Mouse (Mus musculus) hindbrain, embryonic 11.5 days (tissue): ENCODE results near the gene Sema5a. TPM values are rescaled to one million over a fixed set of nuclear protein-coding genes. Genes with fewer than 3 reads are reported as not detected.

Experiments
- ATAC-seq: fragments of 200-750 bp; cut with Nextera tagmentation; 2 replicates; pipeline ENCODE4 v1.8.0; 2017; ENCODE audit warnings: mild to moderate bottlenecking, moderate TSS enrichment, moderate library complexity; ENCODE audit not compliant: low FRiP score
- DNase-seq: peaks from one replicate; pipeline ENCODE4 v3.0.0-alpha.2; 2015; ENCODE audit warnings: low spot score
- H3K27ac ChIP-seq: fragments of 300-500 bp; sonication (generic); 2 replicates; pipeline ENCODE4 v1.5.1; 2014; ENCODE audit warnings: mild to moderate bottlenecking, low read depth, low read length
- H3K27me3 ChIP-seq: fragments of 300-500 bp; sonication (generic); 2 replicates; pipeline ENCODE4 v1.6.1; 2014; ENCODE audit warnings: mild to moderate bottlenecking, low read length, moderate library complexity, mixed read lengths; ENCODE audit not compliant: control insufficient read depth, insufficient read depth
- H3K36me3 ChIP-seq: fragments of 300-500 bp; sonication (generic); 2 replicates; pipeline ENCODE4 v1.6.1; 2014; ENCODE audit warnings: mild to moderate bottlenecking, low read length, moderate library complexity, mixed read lengths; ENCODE audit not compliant: control insufficient read depth, insufficient read depth
- H3K4me1 ChIP-seq: fragments of 300-500 bp; sonication (generic); replicated peaks from 2 replicates; pipeline ENCODE4 v1.6.1; 2014; ENCODE audit warnings: low read length, mixed read lengths; ENCODE audit not compliant: control insufficient read depth, insufficient read depth
- H3K4me2 ChIP-seq: fragments of 300-500 bp; sonication (generic); replicated peaks from 2 replicates; pipeline ENCODE4 v1.6.1; 2014; ENCODE audit warnings: mild to moderate bottlenecking, low read depth, low read length
- H3K4me3 ChIP-seq: fragments of 300-500 bp; sonication (generic); 2 replicates; pipeline ENCODE4 v1.5.1; 2014; ENCODE audit warnings: low read depth, low read length
- H3K9ac ChIP-seq: fragments of 300-500 bp; sonication (generic); 2 replicates; pipeline ENCODE4 v1.6.1; 2014; ENCODE audit warnings: low read depth, low read length
- H3K9me3 ChIP-seq: fragments of 300-500 bp; sonication (generic); 2 replicates; pipeline ENCODE4 v1.6.1; 2016; ENCODE audit warnings: low read length; ENCODE audit not compliant: control insufficient read depth
- WGBS: fragments of 180-500 bp; shearing (Covaris S2); extraction: QIAGEN DNeasy Blood & Tissue Kit; methylation state at CpG from one replicate; pipeline ENCODE4 v1.1.7; 2014; 5-methylcytosine and 5-hydroxymethylcytosine counted together
- polyA plus RNA-seq: library from polyadenylated mRNA; unstranded; fragments of >200 nt; fragmentation: Nextera tagmentation; extraction: Ambion mirVana; gene quantifications from 2 replicates; pipeline ENCODE4 v1.2.1, GENCODE M21; 2014

Gene Sema5a
- polyA plus RNA-seq, 1 experiment from 2014 or later: 7.5 TPM

DNA sequence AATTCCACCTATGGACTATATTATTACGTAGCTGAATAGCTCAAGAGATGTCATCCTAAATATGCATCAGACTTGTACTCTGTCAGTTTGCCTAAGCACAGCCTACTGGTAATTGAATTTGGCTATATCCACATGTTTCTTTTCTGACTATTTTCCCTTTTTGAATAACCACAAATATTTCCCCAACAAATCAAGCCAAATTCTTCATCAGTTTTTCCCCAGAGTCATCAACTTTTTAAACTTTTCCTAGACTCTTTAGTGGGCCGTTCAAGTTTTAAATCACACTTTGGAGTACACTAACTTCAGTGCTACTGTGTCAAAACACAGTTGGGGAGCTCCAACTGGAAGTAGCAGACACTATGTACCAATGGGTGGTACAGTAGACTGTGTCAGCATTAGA, 448.4 kb downstream of the Sema5a start:
- no peak overlapping the region for H3K27ac ChIP-seq
- no peak overlapping the region for H3K9ac ChIP-seq
- no peaks in the 10 kb centered on the region for H3K36me3 ChIP-seq
- no peaks in the 10 kb centered on the region for H3K27me3 ChIP-seq
- WGBS: 94% methylated on average over 2 of the region's 2 CpGs
- ATAC-seq (no peak), DNase-seq (no peak)
- H3K9me3 ChIP-seq: no peaks in the 10 kb centered on the region
- no peaks in the 10 kb centered on the region for H3K4me1 ChIP-seq
- H3K4me3 ChIP-seq: no peak overlapping the region
- no peak overlapping the region for H3K4me2 ChIP-seq

DNA sequence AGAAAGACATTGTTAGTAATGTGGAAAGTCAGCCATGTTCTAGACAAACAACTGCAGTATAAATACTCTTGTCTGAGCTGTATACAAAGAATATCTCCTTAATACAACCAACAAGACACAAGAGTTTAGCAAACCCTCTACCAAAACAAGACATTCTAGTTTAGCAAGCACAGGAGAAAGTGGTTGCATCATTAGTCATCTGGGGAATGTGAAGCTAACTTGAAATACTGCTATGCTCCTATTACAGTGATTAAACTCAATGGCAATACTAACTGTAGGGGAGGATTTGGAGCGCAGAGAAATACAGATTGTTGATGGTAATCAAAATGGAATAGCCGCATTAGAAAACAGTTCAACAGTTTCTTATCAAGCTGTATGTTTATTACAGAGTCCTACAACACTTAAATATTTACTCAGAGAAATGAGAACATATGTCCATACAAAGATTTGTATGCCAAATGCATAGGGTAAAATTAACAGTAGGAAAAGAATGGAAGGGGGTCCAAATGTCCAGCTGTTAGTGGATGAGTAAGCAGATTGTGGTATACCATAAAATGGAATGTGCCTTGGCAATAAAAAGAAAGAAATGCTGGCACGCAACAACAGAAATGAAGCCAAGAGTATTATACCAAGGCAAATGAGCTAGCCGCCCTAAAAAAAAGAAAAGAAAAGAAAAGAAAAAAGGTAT, 472.8 kb downstream of the Sema5a start:
- H3K27ac ChIP-seq: no peak overlapping the region
- no peaks in the 10 kb centered on the region for H3K36me3 ChIP-seq
- H3K9ac ChIP-seq: no peak overlapping the region
- no peak for ATAC-seq
- H3K9me3 ChIP-seq: no peaks in the 10 kb centered on the region
- WGBS: 93% methylated on average over 4 of the region's 4 CpGs
- no peak overlapping the region for H3K4me2 ChIP-seq
- no peaks in the 10 kb centered on the region for H3K4me1 ChIP-seq
- DNase-seq: no peak
- no peaks in the 10 kb centered on the region for H3K27me3 ChIP-seq
- no peak overlapping the region for H3K4me3 ChIP-seq

DNA sequence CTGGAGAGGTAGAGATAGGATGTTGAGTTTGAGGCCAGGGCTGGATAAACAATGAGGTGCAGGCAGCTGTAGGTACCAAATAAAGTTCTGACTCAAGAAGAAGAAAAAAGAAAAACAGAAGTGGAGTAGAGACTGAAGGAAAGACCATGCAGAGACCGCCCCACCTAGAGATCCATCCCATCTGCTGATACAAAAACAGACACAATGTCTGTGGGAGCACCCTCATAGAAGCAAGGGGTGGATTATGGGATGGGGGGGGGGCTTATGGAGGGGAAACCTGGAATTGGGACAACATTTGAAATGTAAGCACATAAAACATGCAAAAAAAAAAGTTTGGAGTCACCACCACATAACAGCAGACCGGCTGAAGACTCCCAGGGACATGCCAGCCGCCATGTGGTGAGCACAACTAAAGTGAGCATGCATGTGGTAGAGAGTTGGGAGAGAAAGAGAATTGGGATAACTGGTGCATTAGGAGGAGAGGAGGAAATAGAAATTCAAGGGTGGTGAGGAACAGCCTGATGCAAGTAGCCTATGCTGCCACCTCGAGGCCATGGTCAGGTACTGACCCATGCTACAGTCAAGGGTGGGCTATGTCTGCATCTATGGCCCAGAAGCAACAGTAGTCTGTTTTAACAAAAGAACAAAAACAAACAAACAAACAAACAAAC, 473.8 kb downstream of the Sema5a start:
- H3K27ac ChIP-seq: no peak overlapping the region
- no peaks in the 10 kb centered on the region for H3K27me3 ChIP-seq
- 43% methylated on average over 4 of the region's 4 CpGs for WGBS
- H3K9ac ChIP-seq: no peak overlapping the region
- H3K9me3 ChIP-seq: no peaks in the 10 kb centered on the region
- H3K4me2 ChIP-seq: no peak overlapping the region
- ATAC-seq: peak; percentile 87
- peak; percentile 81 for DNase-seq
- no peaks in the 10 kb centered on the region for H3K36me3 ChIP-seq
- no peak overlapping the region for H3K4me3 ChIP-seq
- H3K4me1 ChIP-seq: no peaks in the 10 kb centered on the region

DNA sequence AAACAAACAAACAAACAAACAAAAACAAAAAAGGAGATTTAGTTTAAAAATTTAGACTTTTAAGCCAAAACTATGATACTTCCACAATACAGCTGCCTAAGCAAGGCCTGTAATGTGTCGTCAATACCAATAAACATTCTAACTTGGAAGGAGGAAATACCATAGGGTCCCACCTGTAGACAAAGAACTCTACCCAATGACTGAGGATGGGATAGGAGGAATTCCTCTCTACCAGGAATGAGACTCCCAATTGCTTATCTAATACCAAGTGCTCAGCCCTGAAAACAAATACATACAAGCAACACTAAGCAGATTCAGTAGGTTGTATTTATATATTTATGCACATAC, 474.3 kb downstream of the Sema5a start:
- WGBS: 97% methylated on average over 1 of the region's 1 CpGs

DNA sequence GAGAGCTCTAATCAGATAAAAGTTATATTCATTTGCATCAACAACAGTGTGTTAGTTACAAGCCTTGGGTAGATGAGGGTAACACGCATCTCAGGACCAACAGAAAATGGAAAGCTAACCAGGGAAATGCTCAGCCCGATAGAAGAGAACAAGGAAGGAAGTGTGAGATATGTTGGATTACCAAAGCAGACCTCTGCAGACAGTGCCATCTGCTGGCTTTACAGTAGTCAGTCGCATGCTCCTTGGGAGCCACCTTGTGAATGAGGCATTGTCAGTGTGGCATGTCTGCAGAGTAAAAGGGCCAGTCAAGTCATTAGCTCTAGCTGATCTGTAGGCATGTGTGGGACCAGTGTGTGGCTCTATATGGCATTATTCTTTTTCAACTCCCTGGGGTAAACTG, 486.2 kb downstream of the Sema5a start:
- H3K4me2 ChIP-seq: no peak overlapping the region
- no peak overlapping the region for H3K4me3 ChIP-seq
- no peaks in the 10 kb centered on the region for H3K27me3 ChIP-seq
- WGBS: 49% methylated on average over 3 of the region's 3 CpGs
- no peak overlapping the region for H3K9ac ChIP-seq
- H3K9me3 ChIP-seq: no peaks in the 10 kb centered on the region
- H3K27ac ChIP-seq: no peak overlapping the region
- ATAC-seq: 0 out of 2 replicates have a peak, but pooled peaks have one; percentile 45
- H3K36me3 ChIP-seq: no peaks in the 10 kb centered on the region
- H3K4me1 ChIP-seq: no peaks in the 10 kb centered on the region
- DNase-seq: peak; percentile 45

More for the DNA sequence above, 474.3 kb downstream of the Sema5a start:
- no peaks in the 10 kb centered on the region for H3K36me3 ChIP-seq
- no peaks in the 10 kb centered on the region for H3K4me1 ChIP-seq
- H3K9me3 ChIP-seq: no peaks in the 10 kb centered on the region
- no peak overlapping the region for H3K27ac ChIP-seq
- DNase-seq (no peak), ATAC-seq (no peak; the same call in 1 of the 2 replicates)
- no peaks in the 10 kb centered on the region for H3K27me3 ChIP-seq
- H3K9ac ChIP-seq: no peak overlapping the region
- no peak overlapping the region for H3K4me3 ChIP-seq
- H3K4me2 ChIP-seq: no peak overlapping the region

Other genes starting within 250 kb of the Sema5a start
- not detected in 2 replicates for gene Tas2r119, start 67.5 kb upstream of the Sema5a start, polyA plus RNA-seq